Mouse (Mus musculus) heart, adult 2 months (tissue): ENCODE data around the gene Nudcd2.

ENCODE experiments used
- CTCF ChIP-seq: fragments of 200-600 bp; IDR thresholded peaks from 2 replicates; pipeline ENCODE4 v1.8.1; 2022; ENCODE audit warnings: antibody characterized with exemption, mild to moderate bottlenecking, moderate library complexity
- POLR2A ChIP-seq: fragments of 200-500 bp; IDR thresholded peaks from 2 replicates; pipeline ENCODE4 v1.6.1; 2011; ENCODE audit warnings: mild to moderate bottlenecking, low read depth, low read length, control low read depth; ENCODE audit not compliant: insufficient read depth

- TF ChIP-seq POLR2A (no peak), CTCF (no peak)
These were observed 50.9 kb downstream of the Nudcd2 start for GRCm38 (mm10) chr11:40784326-40784725.
